Mouse (Mus musculus) left cerebral cortex, adult 18-20 months (tissue): ENCODE measurements around the gene Fhit. TPM values are rescaled to one million over a fixed set of nuclear protein-coding genes. Genes with fewer than 3 reads are reported as not detected.

ENCODE experiments used
- total RNA-seq, 2 experiments: library from RNA; stranded (reverse); gene quantifications; 2 replicates each; pipeline ENCODE4 v1.2.3; 2021

Fhit gene
- total RNA-seq, 2 experiments from 2014 or later = 6.8 to 9.4 TPM

Other genes starting within 250 kb of the Fhit start
- gene Gm3839, start 194.7 kb upstream of the Fhit start, total RNA-seq = 1 to 10 TPM in 1 of 2 experiments, under 1 TPM in 1; 0.79 to 1.1 TPM